Mouse (Mus musculus): ENCODE measurements around the gene Rela. TPM values are rescaled to one million over a fixed set of nuclear protein-coding genes. Genes with fewer than 3 reads are reported as not detected.

Rela gene
- polyA plus RNA-seq, 1 experiment from 2014 or later = 49.2 TPM

DNA sequence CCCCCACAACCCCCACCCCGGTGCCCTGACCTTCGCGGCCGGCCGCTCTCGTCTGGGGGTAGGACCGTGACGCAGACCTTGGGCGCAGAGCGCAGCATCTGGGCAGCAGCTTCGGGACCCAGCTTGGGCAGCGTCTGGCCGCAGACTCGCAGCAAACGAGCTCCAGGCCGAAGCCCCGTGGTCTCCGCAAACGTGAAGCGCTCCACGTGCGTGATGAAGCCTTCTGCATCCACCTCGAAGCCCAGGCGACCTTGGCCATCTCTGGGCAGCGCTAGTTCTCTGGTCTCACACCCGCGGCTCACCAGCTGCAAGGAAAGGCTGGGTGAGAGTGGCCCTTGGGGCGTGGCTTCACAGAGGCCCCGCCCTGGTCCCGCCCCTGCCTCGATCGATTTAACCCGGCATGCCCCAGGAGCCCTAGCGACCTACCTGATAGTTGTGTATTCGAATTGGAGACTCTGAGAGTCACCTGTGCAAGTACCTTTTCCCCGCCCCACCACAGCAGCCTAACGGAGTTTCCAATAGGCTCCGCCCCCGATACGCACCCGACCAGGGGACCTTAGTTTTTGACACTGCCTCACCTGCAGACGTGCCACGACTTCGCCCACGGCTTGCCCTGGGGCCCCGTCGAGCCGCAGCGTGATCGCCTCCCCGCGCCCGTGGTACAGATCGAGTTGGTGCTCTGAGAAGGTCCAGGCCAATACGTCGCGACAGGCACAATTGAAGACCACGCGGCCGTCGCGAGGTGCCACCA lies 16.9 kb downstream of the Rela start:
- Histone ChIP-seq H3K4me3 (ENCODE audit: low read depth, low read length) (peak overlapping the region; percentile 43), H3K27me3 (replicated peaks; ENCODE audit: control insufficient read depth, insufficient read depth, low read length) (peaks cover 25% of the 10 kb centered on the region), H3K36me3 (ENCODE audit: control insufficient read depth, insufficient read depth, low read length) (peaks cover 38% of the 10 kb centered on the region), H3K9ac (ENCODE audit: low read depth, low read length) (peak overlapping the region; percentile 51), H3K27ac (replicated peaks; ENCODE audit: low read depth, low read length) (no peak overlapping the region), H3K4me1 (ENCODE audit: control insufficient read depth, insufficient read depth, low read length) (peaks cover 7% of the 10 kb centered on the region; the same call in 1 of the 2 replicates), H3K9me3 (ENCODE audit: control insufficient read depth, low read length) (no peaks in the 10 kb centered on the region), H3K4me2 (ENCODE audit: low read depth, low read length) (peak overlapping the region; percentile 74)
- DNase-seq (ENCODE audit: low spot score) (peak; percentile 59), ATAC-seq (ENCODE audit: low read depth) (peak; percentile 62)
- WGBS = 6% methylated on average over 33 of the region's 62 CpGs

DNA sequence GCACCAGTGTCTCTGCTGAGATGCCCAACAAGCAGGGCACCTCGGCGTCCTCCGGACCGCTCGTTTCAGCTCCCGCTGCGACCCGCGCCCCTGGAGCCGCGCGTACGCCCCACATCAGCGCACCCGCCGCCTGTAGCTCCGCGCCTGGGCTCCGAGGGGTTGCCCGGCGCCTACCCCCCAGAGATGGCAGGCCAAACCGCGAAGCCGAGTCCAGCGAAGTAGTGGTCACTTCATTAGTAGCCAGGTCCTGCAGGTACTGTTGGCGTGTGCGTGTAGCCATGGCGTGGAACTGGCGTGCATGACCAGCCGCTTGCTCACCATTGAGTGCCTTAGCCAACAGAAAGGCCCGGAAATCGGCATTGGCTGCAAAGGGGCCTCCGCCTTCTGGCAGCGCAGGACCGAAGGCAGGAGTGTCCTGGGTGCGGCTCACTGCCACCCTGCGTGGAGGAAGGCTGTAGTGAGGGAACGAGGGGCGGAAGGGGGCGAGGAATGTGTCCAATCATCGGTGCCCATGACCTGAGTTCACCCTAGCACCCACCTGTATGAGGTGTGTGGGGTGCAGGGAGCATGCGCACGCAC lies 17.5 kb downstream of the Rela start:
- Histone ChIP-seq H3K27me3 (replicated peaks; ENCODE audit: control insufficient read depth, insufficient read depth, low read length) (peaks cover 25% of the 10 kb centered on the region), H3K9ac (ENCODE audit: low read depth, low read length) (peak overlapping the region; percentile 51), H3K4me1 (ENCODE audit: control insufficient read depth, insufficient read depth, low read length) (peaks cover 7% of the 10 kb centered on the region; the same call in 1 of the 2 replicates), H3K27ac (replicated peaks; ENCODE audit: low read depth, low read length) (no peak overlapping the region), H3K4me2 (ENCODE audit: low read depth, low read length) (peak overlapping the region; percentile 74), H3K4me3 (ENCODE audit: low read depth, low read length) (peak overlapping the region; percentile 43), H3K36me3 (ENCODE audit: control insufficient read depth, insufficient read depth, low read length) (peaks cover 40% of the 10 kb centered on the region), H3K9me3 (ENCODE audit: control insufficient read depth, low read length) (no peaks in the 10 kb centered on the region)
- ATAC-seq (ENCODE audit: low read depth) (peak; percentile 20), DNase-seq (ENCODE audit: low spot score) (no peak)
- WGBS = 18% methylated on average over 40 of the region's 43 CpGs

DNA sequence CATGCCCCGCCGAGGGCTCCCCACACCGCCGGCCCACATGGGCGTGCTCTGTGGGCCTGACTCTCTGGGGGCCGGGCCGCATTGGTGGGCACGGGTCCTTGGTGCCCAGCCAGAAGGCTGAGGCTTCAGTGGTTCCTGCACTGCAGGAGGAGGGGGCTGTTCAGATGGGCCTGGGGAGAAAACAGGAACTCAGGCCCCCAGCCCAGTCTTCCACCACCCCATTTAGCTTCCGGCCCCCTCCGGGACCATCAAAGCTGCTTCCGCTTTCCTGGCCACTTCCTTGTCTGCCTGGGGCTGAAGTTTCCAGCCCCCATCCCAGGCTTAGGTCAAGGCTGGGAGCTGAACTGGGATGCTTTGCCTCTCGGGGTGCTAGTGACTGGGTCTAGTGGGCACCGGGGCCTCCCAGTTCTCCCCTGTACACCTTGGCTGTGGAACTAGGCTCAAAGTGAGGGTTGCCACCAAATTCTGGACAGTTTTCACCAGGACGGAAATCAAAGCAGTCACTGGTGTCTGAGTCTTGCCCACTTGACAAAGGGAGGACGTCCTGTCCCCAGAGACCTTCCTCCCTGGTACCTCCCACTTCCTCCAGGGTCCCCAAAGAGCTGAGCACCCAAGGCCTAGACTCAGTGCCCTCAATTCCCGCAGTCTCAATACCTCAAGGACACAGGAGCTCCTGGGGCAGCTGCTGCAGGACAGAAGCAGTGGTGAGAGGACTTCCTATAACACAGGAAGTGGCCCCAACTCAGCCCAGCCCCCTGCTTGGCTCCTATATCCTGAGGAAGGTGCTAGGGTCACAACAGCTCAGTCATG lies 23.9 kb downstream of the Rela start:
- 75% methylated on average over 8 of the region's 16 CpGs for WGBS
- no peak overlapping the region; the same call in 1 of the 2 replicates for H3K27ac ChIP-seq (replicated peaks; ENCODE audit: low read depth, low read length)
- H3K27me3 ChIP-seq (replicated peaks; ENCODE audit: control insufficient read depth, insufficient read depth, low read length) = no peaks in the 10 kb centered on the region
- H3K4me3 ChIP-seq (ENCODE audit: low read depth, low read length) = peak overlapping the region; percentile 16; the same call in 1 of the 2 replicates
- peak; percentile 13 for DNase-seq (ENCODE audit: low spot score)
- H3K9me3 ChIP-seq (ENCODE audit: control insufficient read depth, low read length) = no peaks in the 10 kb centered on the region
- H3K9ac ChIP-seq (ENCODE audit: low read depth, low read length) = no peak overlapping the region
- 0 out of 2 replicates have a peak, but pooled peaks cover 3% of the 10 kb centered on the region for H3K4me1 ChIP-seq (ENCODE audit: control insufficient read depth, insufficient read depth, low read length)
- ATAC-seq (ENCODE audit: low read depth) = no peak
- H3K4me2 ChIP-seq (ENCODE audit: low read depth, low read length) = peak overlapping the region; percentile 70
- H3K36me3 ChIP-seq (ENCODE audit: control insufficient read depth, insufficient read depth, low read length) = peaks cover 28% of the 10 kb centered on the region

- no peak for DNase-seq (ENCODE audit: low spot score)
- WGBS = 65% methylated on average over 8 of the region's 8 CpGs
- no peak for ATAC-seq (ENCODE audit: low read depth)
- Histone ChIP-seq H3K9me3 (ENCODE audit: control insufficient read depth, low read length) (no peaks in the 10 kb centered on the region), H3K36me3 (ENCODE audit: control insufficient read depth, insufficient read depth, low read length) (peaks cover 34% of the 10 kb centered on the region), H3K27ac (replicated peaks; ENCODE audit: low read depth, low read length) (no peak overlapping the region), H3K27me3 (replicated peaks; ENCODE audit: control insufficient read depth, insufficient read depth, low read length) (no peaks in the 10 kb centered on the region), H3K4me1 (ENCODE audit: control insufficient read depth, insufficient read depth, low read length) (0 out of 2 replicates have a peak, but pooled peaks cover 3% of the 10 kb centered on the region), H3K4me3 (ENCODE audit: low read depth, low read length) (peak overlapping the region; percentile 52), H3K9ac (ENCODE audit: low read depth, low read length) (peak overlapping the region; percentile 67), H3K4me2 (ENCODE audit: low read depth, low read length) (peak overlapping the region; percentile 70)
Observed at GRCm38 (mm10) chr19:5662310-5662709, 25.0 kb downstream of the Rela start.

GRCm38 (mm10) chr19:5662981-5663913 lies 26.0 kb downstream of the Rela start, which contains the start of gene Sipa1:
Sipa1 (minus strand) TSS chr19:5663707.
- peak within 1 kb of the TSS; percentile 88 for H3K27ac ChIP-seq (replicated peaks; ENCODE audit: low read depth, low read length)
- H3K4me1 ChIP-seq (ENCODE audit: control insufficient read depth, insufficient read depth, low read length) = 0 out of 2 replicates have a peak, but pooled peaks cover 3% of the 10 kb centered on the region
- no peaks in the 10 kb centered on the region for H3K27me3 ChIP-seq (replicated peaks; ENCODE audit: control insufficient read depth, insufficient read depth, low read length)
- peak within 1 kb of the TSS; percentile 67 for H3K9ac ChIP-seq (ENCODE audit: low read depth, low read length)
- H3K9me3 ChIP-seq (ENCODE audit: control insufficient read depth, low read length) = no peaks in the 10 kb centered on the region
- DNase-seq (ENCODE audit: low spot score) = peak; percentile 94
- WGBS = 2% methylated on average over 21 of the region's 32 CpGs
- peaks cover 43% of the 10 kb centered on the region for H3K36me3 ChIP-seq (ENCODE audit: control insufficient read depth, insufficient read depth, low read length)
- ATAC-seq (ENCODE audit: low read depth) = peak; percentile 95
- H3K4me2 ChIP-seq (ENCODE audit: low read depth, low read length) = peak within 1 kb of the TSS; percentile 70
- peak within 1 kb of the TSS; percentile 52 for H3K4me3 ChIP-seq (ENCODE audit: low read depth, low read length)

- Histone ChIP-seq H3K27me3 (replicated peaks; ENCODE audit: control insufficient read depth, insufficient read depth, low read length) (no peaks in the 10 kb centered on the region), H3K4me3 (ENCODE audit: low read depth, low read length) (no peak overlapping the region), H3K27ac (replicated peaks; ENCODE audit: low read depth, low read length) (no peak overlapping the region), H3K4me2 (ENCODE audit: low read depth, low read length) (no peak overlapping the region), H3K4me1 (ENCODE audit: control insufficient read depth, insufficient read depth, low read length) (0 out of 2 replicates have a peak, but pooled peaks cover 3% of the 10 kb centered on the region), H3K9me3 (ENCODE audit: control insufficient read depth, low read length) (no peaks in the 10 kb centered on the region), H3K9ac (ENCODE audit: low read depth, low read length) (no peak overlapping the region), H3K36me3 (ENCODE audit: control insufficient read depth, insufficient read depth, low read length) (peaks cover 52% of the 10 kb centered on the region)
- DNase-seq (ENCODE audit: low spot score) = no peak
- WGBS = 93% methylated on average over 10 of the region's 10 CpGs
- no peak for ATAC-seq (ENCODE audit: low read depth)
Observed at GRCm38 (mm10) chr19:5664669-5665257, 27.5 kb downstream of the Rela start.

DNA sequence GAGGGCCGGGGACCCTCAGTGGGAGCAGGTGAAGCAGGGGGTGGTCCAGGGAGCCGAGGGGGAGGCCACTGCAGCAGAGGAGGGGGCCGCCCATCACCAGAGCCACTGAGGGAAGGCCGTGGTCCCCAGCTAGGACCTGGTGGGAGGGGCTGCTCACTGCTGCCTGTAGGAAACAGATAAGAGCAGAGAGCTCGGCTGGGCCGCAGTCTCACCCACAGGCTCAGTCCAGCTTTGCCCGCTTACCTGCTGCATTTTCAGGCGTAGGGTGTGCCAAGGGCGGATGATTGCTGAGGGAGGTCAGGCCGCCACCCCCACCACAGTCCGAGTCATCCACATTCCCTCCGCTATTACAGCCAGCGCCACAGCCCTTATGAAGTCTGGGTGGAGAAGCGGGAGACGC lies 28.2 kb downstream of the Rela start:
- DNase-seq (ENCODE audit: low spot score) = no peak
- H3K36me3 ChIP-seq (ENCODE audit: control insufficient read depth, insufficient read depth, low read length) = peaks cover 59% of the 10 kb centered on the region
- WGBS = 84% methylated on average over 14 of the region's 15 CpGs
- H3K9ac ChIP-seq (ENCODE audit: low read depth, low read length) = no peak overlapping the region
- H3K27ac ChIP-seq (replicated peaks; ENCODE audit: low read depth, low read length) = no peak overlapping the region
- 0 out of 2 replicates have a peak, but pooled peaks cover 3% of the 10 kb centered on the region for H3K4me1 ChIP-seq (ENCODE audit: control insufficient read depth, insufficient read depth, low read length)
- H3K27me3 ChIP-seq (replicated peaks; ENCODE audit: control insufficient read depth, insufficient read depth, low read length) = no peaks in the 10 kb centered on the region
- no peak overlapping the region for H3K4me3 ChIP-seq (ENCODE audit: low read depth, low read length)
- no peak for ATAC-seq (ENCODE audit: low read depth)
- H3K4me2 ChIP-seq (ENCODE audit: low read depth, low read length) = no peak overlapping the region
- no peaks in the 10 kb centered on the region for H3K9me3 ChIP-seq (ENCODE audit: control insufficient read depth, low read length)
